10 mouse cellular contexts compared by ENCODE assay signal in the genomic region with DNA sequence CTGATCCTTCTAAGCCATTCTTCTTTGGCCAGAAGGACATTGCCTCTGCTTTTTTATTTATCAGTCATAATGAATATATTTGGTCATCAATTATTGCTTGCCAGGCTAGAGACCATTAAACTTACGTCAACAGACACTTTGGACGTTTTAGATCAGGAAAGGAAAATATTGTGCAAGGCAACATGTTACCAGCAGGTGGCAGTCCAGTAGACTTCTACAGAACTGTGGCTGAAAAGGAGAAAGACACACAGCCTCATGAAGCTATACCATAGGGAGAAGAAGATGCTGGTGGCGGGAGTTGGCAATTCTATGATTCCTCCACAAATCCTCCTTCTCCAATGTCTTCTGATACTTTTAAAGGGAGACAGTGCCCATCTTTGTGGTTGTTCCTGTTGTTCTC.
DNase-seq lines count a peak whose midpoint lies in the region; ATAC-seq and TF ChIP-seq lines count a peak whose summit lies in the region.
"Had no signal": no experiment of that assay in that cellular context is flagged by ENCODE, and none has a peak within 500 bp of the region (broad histone marks: within the 10 kb centered on the region; RNA-seq: fewer than 3 reads in every experiment).

No protein-coding gene starts in this region.

- no peak overlapping the region for H3K27ac ChIP-seq in heart, embryonic 10.5 days
- no peak overlapping the region for H3K27ac ChIP-seq in limb, embryonic 14.5 days (replicated peaks; ENCODE audit: low read depth, low read length)
- H3K27ac ChIP-seq: limb, embryonic 15.5 days; stomach, embryonic 15.5 days had no signal

- TF ChIP-seq POLR2A in limb, embryonic 14.5 days (IDR thresholded peaks at IDR 0.05; ENCODE audit: borderline replicate concordance, extremely low read depth, insufficient read depth, insufficient read length) = no peak

- DNase-seq in heart, adult 8-10 months (ENCODE audit: low spot score) = peak; percentile 41
- no peak for DNase-seq in heart, embryonic 10.5 days (ENCODE audit: low spot score)
- DNase-seq in 416B (ENCODE audit: low read depth) = peak; percentile 64
- DNase-seq in adrenal gland, adult 18-20 months (ENCODE audit: low spot score in 2 of 2) = peak; percentile 45 to 46
- DNase-seq in embryo, embryonic 10 days (ENCODE audit: low spot score) = peak; percentile 82
- DNase-seq in kidney, adult 9 months = peak; percentile 69
- DNase-seq in limb, embryonic 14.5 days (ENCODE audit: low spot score) = peak; percentile 81
- DNase-seq in right cerebral cortex, postnatal 14 days = peak; percentile 65

- no peak overlapping the region for H3K9ac ChIP-seq in limb, embryonic 14.5 days (ENCODE audit: low read depth, low read length, severe bottlenecking)
- H3K9ac ChIP-seq: limb, embryonic 15.5 days; stomach, embryonic 15.5 days had no signal

- WGBS in heart, embryonic 10.5 days = 28% methylated on average over 3 of the region's 3 CpGs
- WGBS in limb, embryonic 14.5 days = 18% methylated on average over 3 of the region's 3 CpGs

- H3K4me1 ChIP-seq in heart, embryonic 10.5 days = no peaks in the 10 kb centered on the region
- peaks cover 8% of the 10 kb centered on the region; the same call in 1 of the 2 replicates for H3K4me1 ChIP-seq in limb, embryonic 14.5 days (ENCODE audit: control insufficient read depth, insufficient read depth, low read length)
- H3K4me1 ChIP-seq: stomach, embryonic 15.5 days had no signal

- H3K36me3 ChIP-seq in heart, embryonic 10.5 days = no peaks in the 10 kb centered on the region
- no peaks in the 10 kb centered on the region for H3K36me3 ChIP-seq in limb, embryonic 14.5 days (ENCODE audit: control insufficient read depth, insufficient read depth, low read length)
- H3K36me3 ChIP-seq: limb, embryonic 15.5 days; stomach, embryonic 15.5 days had no signal

- no peak overlapping the region for H3K4me2 ChIP-seq in limb, embryonic 14.5 days (replicated peaks; ENCODE audit: low read depth, low read length, severe bottlenecking)
- H3K4me2 ChIP-seq: limb, embryonic 15.5 days; stomach, embryonic 15.5 days had no signal

- no peak overlapping the region for H3K4me3 ChIP-seq in heart, embryonic 10.5 days
- H3K4me3 ChIP-seq in limb, embryonic 14.5 days (replicated peaks; ENCODE audit: low read length) = no peak overlapping the region
- H3K4me3 ChIP-seq: limb, embryonic 15.5 days; stomach, embryonic 15.5 days had no signal

- no peak for ATAC-seq in limb, embryonic 14.5 days (ENCODE audit: low FRiP score, low read depth)

- H3K27me3 ChIP-seq in heart, embryonic 10.5 days (ENCODE audit: insufficient read depth, poor library complexity, severe bottlenecking) = peaks cover 6% of the 10 kb centered on the region; the same call in 1 of the 2 replicates
- H3K27me3 ChIP-seq in limb, embryonic 14.5 days (ENCODE audit: control insufficient read depth, insufficient read depth, low read length) = no peaks in the 10 kb centered on the region; the same call in 1 of the 2 replicates
- H3K27me3 ChIP-seq: stomach, embryonic 15.5 days had no signal

- no peaks in the 10 kb centered on the region for H3K9me3 ChIP-seq in heart, embryonic 10.5 days
- H3K9me3 ChIP-seq in limb, embryonic 14.5 days (ENCODE audit: control insufficient read depth, low read length) = no peaks in the 10 kb centered on the region
- H3K9me3 ChIP-seq: limb, embryonic 15.5 days; stomach, embryonic 15.5 days had no signal
